Mouse (Mus musculus): Measurements from ENCODE around the gene Gm20671. TPM values are rescaled to one million over a fixed set of nuclear protein-coding genes. Genes with fewer than 3 reads are reported as not detected.

The Gm20671 gene
- polyA plus RNA-seq, 1 experiment = 0.89 TPM

DNA sequence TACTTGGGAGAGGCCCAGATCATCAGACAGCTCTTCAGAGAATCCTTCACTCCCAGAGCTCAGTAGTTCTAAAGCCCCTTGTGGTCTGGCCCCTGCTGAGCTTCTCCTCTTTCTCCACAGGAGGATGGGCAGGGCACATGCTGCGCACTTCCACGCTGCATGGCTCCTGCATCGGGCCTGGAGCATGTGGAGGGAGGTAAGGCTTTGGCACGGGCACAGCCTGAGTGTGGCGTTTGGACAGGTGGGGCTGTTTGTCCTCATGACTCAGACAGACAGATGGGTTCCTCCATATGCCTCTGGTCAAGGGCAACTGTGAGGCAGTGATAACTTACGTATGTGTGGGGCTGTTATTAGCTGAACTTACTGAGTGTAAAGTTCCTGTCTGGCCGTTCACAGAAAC, 104.6 kb downstream of the Gm20671 start:
- no peak for DNase-seq (ENCODE audit: low read depth)
- TF ChIP-seq POLR2A (IDR thresholded peaks at IDR 0.05; ENCODE audit: borderline replicate concordance, extremely low read depth, insufficient read depth, insufficient read length, poor library complexity, severe bottlenecking) = no peak
- no peak for TF ChIP-seq CTCF (IDR thresholded peaks at IDR 0.05; ENCODE audit: borderline replicate concordance, extremely low read depth, insufficient read depth, insufficient read length)

DNA sequence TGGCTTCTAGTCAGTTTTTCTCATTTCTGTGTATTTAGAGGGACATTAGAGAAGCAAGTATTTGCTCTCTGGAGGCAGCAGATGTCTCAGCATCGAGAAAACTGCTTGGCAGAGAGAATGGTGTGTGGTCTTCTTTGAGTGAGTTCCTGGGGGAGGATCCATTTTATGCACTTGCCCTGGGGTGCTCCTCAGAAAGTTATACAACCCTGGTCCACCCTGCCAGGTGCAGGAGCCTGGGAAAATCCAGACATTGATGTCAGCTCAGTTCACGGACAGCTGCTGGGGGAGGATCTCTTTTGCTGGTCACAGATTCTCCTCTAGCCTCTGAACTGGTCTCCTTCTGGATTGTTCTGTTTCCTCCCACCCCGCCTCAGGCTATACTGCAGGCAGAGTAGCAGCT, 105.6 kb downstream of the Gm20671 start:
- DNase-seq (ENCODE audit: low read depth) = no peak
- no peak for TF ChIP-seq CTCF (IDR thresholded peaks at IDR 0.05; ENCODE audit: borderline replicate concordance, extremely low read depth, insufficient read depth, insufficient read length)
- no peak for TF ChIP-seq POLR2A (IDR thresholded peaks at IDR 0.05; ENCODE audit: borderline replicate concordance, extremely low read depth, insufficient read depth, insufficient read length, poor library complexity, severe bottlenecking)

DNA sequence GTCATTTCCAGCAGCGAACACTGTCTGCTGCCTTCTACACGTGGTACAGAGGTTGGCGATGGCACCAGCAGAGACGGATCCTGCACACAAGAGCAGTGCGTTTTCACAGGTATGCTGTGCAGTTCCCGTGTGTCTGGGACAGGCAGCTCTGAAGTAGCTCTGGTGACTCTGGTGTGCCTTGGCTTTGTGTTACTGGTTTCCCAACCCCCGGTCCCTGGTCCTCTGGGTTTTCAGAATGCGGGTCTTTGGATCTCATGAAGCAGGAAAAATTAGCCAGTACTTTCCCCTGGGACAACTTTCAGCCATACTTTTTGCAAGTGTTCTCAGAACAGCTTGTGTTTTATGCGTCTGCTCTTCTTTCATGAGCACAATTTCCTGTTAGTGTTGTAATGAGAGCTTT, 106.5 kb downstream of the Gm20671 start:
- no peak for DNase-seq (ENCODE audit: low read depth)
- TF ChIP-seq POLR2A (IDR thresholded peaks at IDR 0.05; ENCODE audit: borderline replicate concordance, extremely low read depth, insufficient read depth, insufficient read length, poor library complexity, severe bottlenecking) = no peak
- TF ChIP-seq CTCF (IDR thresholded peaks at IDR 0.05; ENCODE audit: borderline replicate concordance, extremely low read depth, insufficient read depth, insufficient read length) = no peak

DNA sequence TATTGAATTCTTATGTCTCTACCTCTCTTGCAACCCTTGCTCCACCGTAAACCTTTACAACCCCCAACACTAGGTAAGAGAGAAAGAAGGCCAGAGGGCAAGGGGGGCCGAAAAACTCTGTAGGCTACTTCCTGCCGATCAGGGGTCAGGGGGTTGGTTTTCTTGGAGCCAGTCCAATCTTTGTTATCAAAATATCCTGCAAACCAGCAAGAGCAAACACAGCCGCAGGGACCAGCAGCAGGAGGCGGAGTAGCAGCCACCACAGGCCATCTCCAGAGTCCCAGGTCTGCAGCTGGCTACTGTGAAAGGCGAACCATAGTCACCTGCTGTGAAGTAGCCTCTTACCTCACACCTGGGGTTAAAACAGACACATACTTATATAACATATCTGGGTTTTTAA, 108.0 kb downstream of the Gm20671 start:
- DNase-seq (ENCODE audit: low read depth) = no peak
- TF ChIP-seq POLR2A (IDR thresholded peaks at IDR 0.05; ENCODE audit: borderline replicate concordance, extremely low read depth, insufficient read depth, insufficient read length, poor library complexity, severe bottlenecking) = no peak
- no peak for TF ChIP-seq CTCF (IDR thresholded peaks at IDR 0.05; ENCODE audit: borderline replicate concordance, extremely low read depth, insufficient read depth, insufficient read length)

DNA sequence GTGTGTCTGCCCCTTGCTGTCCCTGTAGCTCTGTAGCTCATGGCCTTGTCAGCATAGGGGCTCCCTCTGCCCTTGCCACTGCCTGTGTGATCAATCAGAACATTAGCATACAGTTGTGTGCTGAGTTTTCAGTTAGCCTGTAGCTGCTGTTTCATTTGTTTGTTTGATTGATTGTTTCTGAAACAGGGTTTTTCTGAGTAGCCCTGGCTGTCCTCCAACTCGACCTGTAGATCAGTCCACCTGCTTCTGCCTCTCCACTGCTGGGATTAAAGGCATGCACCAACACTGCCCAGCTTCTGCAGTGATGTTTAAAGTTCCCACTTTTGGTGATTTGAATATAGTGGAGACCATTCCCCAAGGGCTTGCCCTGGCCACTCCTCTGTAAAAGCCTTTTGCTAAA, 109.2 kb downstream of the Gm20671 start:
- no peak for TF ChIP-seq POLR2A (IDR thresholded peaks at IDR 0.05; ENCODE audit: borderline replicate concordance, extremely low read depth, insufficient read depth, insufficient read length, poor library complexity, severe bottlenecking)
- TF ChIP-seq CTCF (IDR thresholded peaks at IDR 0.05; ENCODE audit: borderline replicate concordance, extremely low read depth, insufficient read depth, insufficient read length) = no peak

DNA sequence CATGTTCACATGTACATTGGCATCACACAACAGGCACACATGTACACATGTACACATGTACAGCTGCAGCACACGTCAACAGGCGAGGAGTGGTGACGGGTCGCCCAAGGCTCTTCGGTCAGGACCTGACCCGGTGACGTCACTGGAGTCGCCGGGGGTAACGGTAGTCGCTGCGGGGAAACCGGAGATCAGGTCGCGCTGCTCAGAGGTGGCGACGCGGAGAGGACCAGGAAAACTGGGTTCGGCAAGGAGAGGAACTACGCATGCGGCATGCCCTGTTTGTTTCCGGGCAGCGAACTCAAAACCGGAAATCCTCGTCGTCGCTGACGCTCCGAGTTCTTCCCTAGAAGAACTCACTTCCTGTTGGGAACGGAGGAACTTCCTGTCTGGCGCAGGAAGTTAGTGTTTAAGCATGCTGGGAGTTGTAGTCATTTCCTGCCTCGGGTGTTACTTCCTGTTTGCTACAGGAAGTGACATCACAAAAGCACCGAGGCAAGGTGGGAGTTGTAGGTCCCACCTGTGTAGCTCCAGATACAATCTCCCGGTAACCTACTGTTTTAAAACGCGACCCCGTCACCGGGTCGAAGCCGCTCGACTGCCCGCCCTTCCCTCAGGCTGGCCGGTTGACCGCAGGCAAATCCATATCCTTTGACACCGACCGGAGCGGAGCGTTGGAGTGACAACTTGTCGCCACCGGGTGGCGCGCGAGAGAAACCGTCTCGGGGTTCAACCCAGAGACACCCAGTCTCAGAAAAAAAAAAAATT, 113.0 kb downstream of the Gm20671 start:
- TF ChIP-seq POLR2A (IDR thresholded peaks at IDR 0.05; ENCODE audit: borderline replicate concordance, extremely low read depth, insufficient read depth, insufficient read length, poor library complexity, severe bottlenecking) (peak; percentile 32; the same call in 1 of the 2 replicates), CTCF (IDR thresholded peaks at IDR 0.05; ENCODE audit: borderline replicate concordance, extremely low read depth, insufficient read depth, insufficient read length) (peak; percentile 89)
- peak; percentile 100 for DNase-seq (ENCODE audit: low read depth)

More for the DNA sequence above, 109.2 kb downstream of the Gm20671 start:
- no peak for DNase-seq (ENCODE audit: low read depth)

DNA sequence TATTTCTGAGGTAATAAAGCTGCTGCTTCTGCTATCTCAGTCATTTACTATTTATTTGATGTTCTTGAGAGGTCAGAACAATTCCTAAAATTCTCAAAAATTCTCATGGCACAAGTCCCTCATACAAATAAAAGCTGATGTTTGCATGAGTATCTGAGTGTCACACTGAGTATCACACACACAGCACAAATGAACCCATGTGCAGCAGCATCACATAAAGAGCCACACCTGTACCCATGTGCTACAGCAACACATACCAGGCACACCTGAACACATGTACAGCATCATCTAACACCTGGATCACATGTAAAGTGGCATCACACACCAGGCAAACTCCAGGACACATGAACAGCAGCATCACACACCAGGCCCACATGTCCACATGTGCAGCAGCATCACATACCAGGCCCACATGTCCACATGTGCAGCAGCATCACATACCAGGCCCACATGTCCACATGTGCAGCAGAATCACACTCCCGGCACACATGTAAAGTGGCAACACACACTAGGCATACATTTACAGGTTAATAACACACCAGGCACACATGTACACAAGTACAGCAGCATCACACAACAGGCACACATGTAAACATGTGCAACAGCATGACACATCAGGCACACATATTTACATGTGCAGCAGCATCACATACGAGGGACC, 113.7 kb downstream of the Gm20671 start:
- no peak for DNase-seq (ENCODE audit: low read depth)
- TF ChIP-seq CTCF (IDR thresholded peaks at IDR 0.05; ENCODE audit: borderline replicate concordance, extremely low read depth, insufficient read depth, insufficient read length) (no peak), POLR2A (IDR thresholded peaks at IDR 0.05; ENCODE audit: borderline replicate concordance, extremely low read depth, insufficient read depth, insufficient read length, poor library complexity, severe bottlenecking) (no peak)

DNA sequence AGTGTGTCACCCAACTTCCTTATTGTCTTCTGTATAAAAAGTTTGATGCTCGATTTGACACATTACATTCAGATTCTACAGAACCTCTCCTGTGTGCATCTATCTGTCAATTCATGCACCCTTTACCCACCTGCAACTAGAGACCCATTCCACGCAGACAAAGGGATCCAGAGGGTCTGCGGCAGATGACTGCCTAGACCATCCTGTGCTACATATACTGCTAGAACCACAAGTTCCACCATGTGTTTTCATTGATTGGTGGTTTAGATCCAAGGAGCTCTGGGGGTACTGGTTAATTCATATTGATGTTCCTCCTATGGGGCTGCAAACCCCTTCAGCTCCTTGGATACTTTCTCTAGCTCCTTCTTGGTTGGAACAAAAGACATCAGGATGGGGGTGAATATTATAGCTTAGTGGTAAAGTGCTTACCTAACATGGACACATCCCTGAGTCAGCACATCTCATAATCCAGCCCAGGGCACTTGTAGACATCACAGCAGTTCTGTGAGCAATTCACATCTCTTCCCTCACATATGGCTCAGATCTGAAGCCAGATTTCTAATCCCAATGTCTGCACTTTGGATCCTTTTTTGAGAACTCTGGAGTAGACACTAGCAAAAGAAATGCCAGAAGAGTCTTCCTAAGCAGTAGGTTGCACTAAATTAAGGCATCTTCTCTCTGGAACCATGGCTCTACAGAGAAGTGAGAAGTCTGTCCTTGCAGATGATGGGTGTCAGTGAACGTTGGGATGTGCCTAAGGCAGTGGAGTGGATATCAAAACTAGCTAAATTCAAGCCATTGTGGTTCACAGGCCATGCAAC, 114.5 kb downstream of the Gm20671 start:
- peak; percentile 13 for DNase-seq (ENCODE audit: low read depth)
- no peak for TF ChIP-seq CTCF (IDR thresholded peaks at IDR 0.05; ENCODE audit: borderline replicate concordance, extremely low read depth, insufficient read depth, insufficient read length)
- TF ChIP-seq POLR2A (IDR thresholded peaks at IDR 0.05; ENCODE audit: borderline replicate concordance, extremely low read depth, insufficient read depth, insufficient read length, poor library complexity, severe bottlenecking) = no peak

DNA sequence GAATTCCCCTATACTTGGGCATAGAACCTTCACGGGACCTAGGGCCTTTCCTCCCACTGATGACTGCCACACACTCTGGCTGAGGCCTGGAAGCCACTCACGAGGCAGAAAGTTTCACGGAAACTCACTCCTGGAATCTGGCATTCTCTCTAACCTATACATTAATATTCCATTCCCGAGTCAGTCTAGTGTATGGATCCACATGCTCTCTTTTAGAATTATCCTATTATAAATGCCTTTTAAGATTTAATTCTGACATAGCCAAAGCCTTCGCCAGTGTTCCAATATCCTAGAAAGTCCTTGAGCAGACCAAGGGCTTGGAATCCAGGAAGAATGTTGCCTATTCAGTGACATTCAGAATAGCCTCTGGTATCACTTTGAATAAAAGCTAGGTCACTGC, 115.4 kb downstream of the Gm20671 start:
- no peak for DNase-seq (ENCODE audit: low read depth)
- TF ChIP-seq CTCF (IDR thresholded peaks at IDR 0.05; ENCODE audit: borderline replicate concordance, extremely low read depth, insufficient read depth, insufficient read length) (no peak), POLR2A (IDR thresholded peaks at IDR 0.05; ENCODE audit: borderline replicate concordance, extremely low read depth, insufficient read depth, insufficient read length, poor library complexity, severe bottlenecking) (no peak)

DNA sequence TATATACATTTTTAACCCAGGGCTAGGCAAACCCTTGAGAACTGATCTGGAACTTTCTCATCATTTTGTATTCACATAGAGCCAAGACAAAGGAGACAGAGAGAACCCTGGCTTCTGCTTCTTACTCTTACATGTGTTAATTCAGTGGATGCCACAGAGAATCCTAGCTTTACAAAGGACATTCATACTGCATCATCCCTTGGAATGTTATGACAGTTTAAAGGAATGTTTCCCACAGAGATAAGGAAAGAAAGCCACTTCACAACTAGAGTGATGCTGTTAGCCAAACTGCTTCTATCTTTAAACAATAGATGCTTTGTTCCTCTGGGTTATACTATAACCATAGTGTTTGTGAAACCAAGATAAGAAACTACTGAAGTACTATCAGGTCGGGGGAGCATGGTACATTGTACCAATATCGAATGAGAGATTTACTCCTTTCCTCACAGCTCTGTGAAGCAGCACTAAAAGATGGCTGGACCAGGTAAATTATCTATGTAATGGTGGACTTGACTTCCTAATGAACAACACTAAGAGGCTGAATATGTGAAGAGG, 120.6 kb downstream of the Gm20671 start:
- no peak for DNase-seq (ENCODE audit: low read depth)
- TF ChIP-seq POLR2A (IDR thresholded peaks at IDR 0.05; ENCODE audit: borderline replicate concordance, extremely low read depth, insufficient read depth, insufficient read length, poor library complexity, severe bottlenecking) = no peak
- no peak for TF ChIP-seq CTCF (IDR thresholded peaks at IDR 0.05; ENCODE audit: borderline replicate concordance, extremely low read depth, insufficient read depth, insufficient read length)
